Mouse (Mus musculus): ENCODE results near the gene Mtif3. TPM values are rescaled to one million over a fixed set of nuclear protein-coding genes. Genes with fewer than 3 reads are reported as not detected.

Mtif3 gene
- polyA plus RNA-seq, 1 experiment from 2014 or later: 23.4 TPM

GRCm38 (mm10) chr5:146981376-146981775 lies 17.8 kb upstream of the Mtif3 start:
- Histone ChIP-seq H3K4me1 (peaks cover 9% of the 10 kb centered on the region), H3K27ac (no peak overlapping the region), H3K4me3 (no peak overlapping the region), H3K4me2 (no peak overlapping the region), H3K27me3 (peaks cover 51% of the 10 kb centered on the region), H3K36me3 (ENCODE audit: poor library complexity, severe bottlenecking) (no peaks in the 10 kb centered on the region), H3K9me3 (replicated peaks) (no peaks in the 10 kb centered on the region), H3K9ac (no peak overlapping the region)
- ATAC-seq: no peak
- 83% methylated on average over 6 of the region's 6 CpGs for WGBS

- no peak overlapping the region for H3K4me2 ChIP-seq
- no peaks in the 10 kb centered on the region for H3K9me3 ChIP-seq (replicated peaks)
- H3K4me3 ChIP-seq: no peak overlapping the region
- H3K36me3 ChIP-seq (ENCODE audit: poor library complexity, severe bottlenecking): no peaks in the 10 kb centered on the region
- WGBS: 72% methylated on average over 13 of the region's 13 CpGs
- no peak for ATAC-seq
- no peaks in the 10 kb centered on the region for H3K4me1 ChIP-seq
- H3K27ac ChIP-seq: no peak overlapping the region
- peaks cover 22% of the 10 kb centered on the region for H3K27me3 ChIP-seq
- no peak overlapping the region for H3K9ac ChIP-seq
These were observed 11.2 kb upstream of the Mtif3 start for GRCm38 (mm10) chr5:146974781-146975123.

- no peak overlapping the region for H3K4me2 ChIP-seq
- peaks cover 22% of the 10 kb centered on the region for H3K27me3 ChIP-seq
- no peaks in the 10 kb centered on the region for H3K9me3 ChIP-seq (replicated peaks)
- 87% methylated on average over 25 of the region's 25 CpGs for WGBS
- no peak overlapping the region for H3K9ac ChIP-seq
- no peaks in the 10 kb centered on the region for H3K36me3 ChIP-seq (ENCODE audit: poor library complexity, severe bottlenecking)
- ATAC-seq: no peak
- H3K27ac ChIP-seq: no peak overlapping the region
- H3K4me3 ChIP-seq: no peak overlapping the region
- peaks cover 5% of the 10 kb centered on the region for H3K4me1 ChIP-seq
These were observed 10.5 kb upstream of the Mtif3 start for GRCm38 (mm10) chr5:146973858-146974780.

GRCm38 (mm10) chr5:146973353-146973752 lies 9.8 kb upstream of the Mtif3 start:
- H3K4me2 ChIP-seq: no peak overlapping the region

GRCm38 (mm10) chr5:146971776-146972561 lies 8.4 kb upstream of the Mtif3 start:
- 80% methylated on average over 10 of the region's 10 CpGs for WGBS
- no peaks in the 10 kb centered on the region for H3K36me3 ChIP-seq (ENCODE audit: poor library complexity, severe bottlenecking)
- H3K27ac ChIP-seq: no peak overlapping the region
- H3K4me2 ChIP-seq: no peak overlapping the region
- no peak overlapping the region for H3K9ac ChIP-seq
- H3K27me3 ChIP-seq: peaks cover 30% of the 10 kb centered on the region
- no peak for ATAC-seq
- peaks cover 11% of the 10 kb centered on the region for H3K4me1 ChIP-seq
- no peak overlapping the region for H3K4me3 ChIP-seq
- no peaks in the 10 kb centered on the region for H3K9me3 ChIP-seq (replicated peaks)

More at GRCm38 (mm10) chr5:146973353-146973752, 9.8 kb upstream of the Mtif3 start:
- no peak overlapping the region for H3K4me3 ChIP-seq
- no peak overlapping the region for H3K9ac ChIP-seq
- H3K9me3 ChIP-seq (replicated peaks): no peaks in the 10 kb centered on the region
- 92% methylated on average over 9 of the region's 9 CpGs for WGBS
- no peak for ATAC-seq
- H3K36me3 ChIP-seq (ENCODE audit: poor library complexity, severe bottlenecking): no peaks in the 10 kb centered on the region
- no peak overlapping the region for H3K27ac ChIP-seq
- peaks cover 22% of the 10 kb centered on the region for H3K27me3 ChIP-seq
- H3K4me1 ChIP-seq: peaks cover 11% of the 10 kb centered on the region

GRCm38 (mm10) chr5:146968695-146969393 lies 5.2 kb upstream of the Mtif3 start:
- no peak for ATAC-seq
- Histone ChIP-seq H3K27ac (no peak overlapping the region), H3K27me3 (peaks cover 50% of the 10 kb centered on the region), H3K36me3 (ENCODE audit: poor library complexity, severe bottlenecking) (no peaks in the 10 kb centered on the region), H3K9ac (no peak overlapping the region), H3K4me2 (peak overlapping the region; percentile 39), H3K4me3 (no peak overlapping the region), H3K9me3 (replicated peaks) (no peaks in the 10 kb centered on the region), H3K4me1 (peaks cover 11% of the 10 kb centered on the region)
- WGBS: 3% methylated on average over 13 of the region's 13 CpGs

GRCm38 (mm10) chr5:146963937-146964278 lies 308 bp upstream of the Mtif3 start:
- WGBS: 47% methylated on average over 8 of the region's 8 CpGs
- peak overlapping the region; percentile 69 for H3K4me2 ChIP-seq
- peak overlapping the region; percentile 23; the same call in 1 of the 2 replicates for H3K9ac ChIP-seq

GRCm38 (mm10) chr5:146956678-146957077 lies 6.9 kb downstream of the Mtif3 start:
- no peak for ATAC-seq
- Histone ChIP-seq H3K27me3 (no peaks in the 10 kb centered on the region), H3K4me2 (no peak overlapping the region), H3K27ac (no peak overlapping the region), H3K9ac (no peak overlapping the region), H3K36me3 (ENCODE audit: poor library complexity, severe bottlenecking) (peaks cover 81% of the 10 kb centered on the region), H3K4me3 (no peak overlapping the region), H3K4me1 (no peaks in the 10 kb centered on the region), H3K9me3 (replicated peaks) (no peaks in the 10 kb centered on the region)
- 93% methylated on average over 18 of the region's 18 CpGs for WGBS

More at GRCm38 (mm10) chr5:146963937-146964278, 308 bp upstream of the Mtif3 start:
- Histone ChIP-seq H3K36me3 (ENCODE audit: poor library complexity, severe bottlenecking) (peaks cover 10% of the 10 kb centered on the region), H3K4me1 (peaks cover 11% of the 10 kb centered on the region), H3K27ac (no peak overlapping the region), H3K27me3 (peaks cover 29% of the 10 kb centered on the region), H3K9me3 (replicated peaks) (no peaks in the 10 kb centered on the region), H3K4me3 (peak overlapping the region; percentile 77)
- peak; percentile 46; the same call in 1 of the 2 replicates for ATAC-seq

GRCm38 (mm10) chr5:146955651-146956050 lies 7.9 kb downstream of the Mtif3 start:
- ATAC-seq: no peak

GRCm38 (mm10) chr5:146954576-146954975 lies 9.0 kb downstream of the Mtif3 start:
- 92% methylated on average over 7 of the region's 7 CpGs for WGBS

More at GRCm38 (mm10) chr5:146955651-146956050, 7.9 kb downstream of the Mtif3 start:
- H3K27ac ChIP-seq: no peak overlapping the region
- no peaks in the 10 kb centered on the region for H3K27me3 ChIP-seq
- no peak overlapping the region for H3K4me2 ChIP-seq
- H3K4me3 ChIP-seq: no peak overlapping the region
- peaks cover 88% of the 10 kb centered on the region for H3K36me3 ChIP-seq (ENCODE audit: poor library complexity, severe bottlenecking)
- no peaks in the 10 kb centered on the region for H3K4me1 ChIP-seq
- no peak overlapping the region for H3K9ac ChIP-seq
- 90% methylated on average over 5 of the region's 5 CpGs for WGBS
- no peaks in the 10 kb centered on the region for H3K9me3 ChIP-seq (replicated peaks)

GRCm38 (mm10) chr5:146948508-146949088 lies 15.0 kb downstream of the Mtif3 start, which contains the start of gene Gtf3a:
Gtf3a (plus strand) TSS chr5:146948657.
- H3K4me1 ChIP-seq: peaks cover 19% of the 10 kb centered on the region
- H3K27ac ChIP-seq: peak within 1 kb of the TSS; percentile 77
- peaks cover 33% of the 10 kb centered on the region for H3K36me3 ChIP-seq (ENCODE audit: poor library complexity, severe bottlenecking)
- H3K9me3 ChIP-seq (replicated peaks): peaks cover 5% of the 10 kb centered on the region
- H3K4me2 ChIP-seq: peak within 1 kb of the TSS; percentile 96
- H3K27me3 ChIP-seq: peaks cover 4% of the 10 kb centered on the region; the same call in 1 of the 2 replicates
- peak within 1 kb of the TSS; percentile 82 for H3K4me3 ChIP-seq
- WGBS: under 1% methylated on average over 62 of the region's 62 CpGs
- peak; percentile 94 for ATAC-seq
- peak within 1 kb of the TSS; percentile 84 for H3K9ac ChIP-seq

More at GRCm38 (mm10) chr5:146954576-146954975, 9.0 kb downstream of the Mtif3 start:
- peaks cover 92% of the 10 kb centered on the region for H3K36me3 ChIP-seq (ENCODE audit: poor library complexity, severe bottlenecking)
- peaks cover 6% of the 10 kb centered on the region for H3K4me1 ChIP-seq
- H3K27ac ChIP-seq: no peak overlapping the region
- no peak overlapping the region for H3K4me2 ChIP-seq
- no peaks in the 10 kb centered on the region for H3K9me3 ChIP-seq (replicated peaks)
- no peaks in the 10 kb centered on the region for H3K27me3 ChIP-seq
- H3K9ac ChIP-seq: no peak overlapping the region
- no peak for ATAC-seq
- no peak overlapping the region for H3K4me3 ChIP-seq
